Comparison of ENCODE assay signal across 7 mouse cellular contexts in genomic region chr8:126536132-126536927, GRCm38 (mm10). TPM values are rescaled to one million over a fixed set of nuclear protein-coding genes. Genes with fewer than 3 reads are reported as not detected.
DNase-seq lines count a peak whose midpoint lies in the region; ATAC-seq and TF ChIP-seq lines count a peak whose summit lies in the region.

No protein-coding gene starts in this region.

- DNase-seq in B cell, adult 2 months, result peak; percentile 38 to 44
- DNase-seq in MEL (ENCODE audit: low read depth, low spot score), result peak; percentile 26
- DNase-seq in kidney, postnatal 14 days, result peak; percentile 44
- no peak for DNase-seq in cerebellum, postnatal 4 days (ENCODE audit: low spot score in 2 of 2)
- no peak for DNase-seq in natural killer cell, adult 2 months (ENCODE audit: low spot score in 2 of 2)

- WGBS in midbrain, embryonic 15.5 days, result 9% methylated on average over 11 of the region's 11 CpGs

- peak; percentile 99 for ATAC-seq in granulocyte monocyte progenitor cell, adult 5-6 weeks (replicated peaks; ENCODE audit: poor library complexity, severe bottlenecking)
- ATAC-seq in midbrain, embryonic 15.5 days (replicated peaks), result peak; percentile 31

- TF ChIP-seq RAD21 in MEL (IDR thresholded peaks at IDR 0.05; ENCODE audit: low read depth, low read length), result no peak

- H3K4me3 ChIP-seq in MEL (ENCODE audit: control insufficient read depth in 1 of 2, insufficient read depth in 1 of 2, low read depth in 2 of 2, low read length in 2 of 2), result no peak overlapping the region
- no peak overlapping the region for H3K4me3 ChIP-seq in midbrain, embryonic 15.5 days

- no peak overlapping the region for H3K9ac ChIP-seq in MEL (ENCODE audit: control insufficient read depth, low read depth, low read length, poor library complexity, severe bottlenecking)
- no peak overlapping the region for H3K9ac ChIP-seq in midbrain, embryonic 15.5 days

- 0 out of 4 replicates have a peak, but pooled peaks cover 0 to 3% of the 10 kb centered on the region in 2 experiments for H3K36me3 ChIP-seq in MEL (ENCODE audit: control insufficient read depth in 1 of 2, insufficient read depth in 2 of 2, low read length in 2 of 2)
- H3K36me3 ChIP-seq in midbrain, embryonic 15.5 days (replicated peaks), result no peaks in the 10 kb centered on the region

- H3K9me3 ChIP-seq in MEL (replicated peaks; ENCODE audit: insufficient read depth, low read length), result no peaks in the 10 kb centered on the region
- no peaks in the 10 kb centered on the region for H3K9me3 ChIP-seq in midbrain, embryonic 15.5 days

- no peaks in the 10 kb centered on the region for H3K27me3 ChIP-seq in MEL (ENCODE audit: control insufficient read depth in 1 of 2, insufficient read depth in 2 of 2, low read length in 2 of 2)
- H3K27me3 ChIP-seq in midbrain, embryonic 15.5 days (replicated peaks), result no peaks in the 10 kb centered on the region

- H3K4me2 ChIP-seq in midbrain, embryonic 15.5 days, result peak overlapping the region; percentile 23

- 0 out of 4 replicates have a peak, but pooled peaks cover 0 to 3% of the 10 kb centered on the region in 2 experiments for H3K4me1 ChIP-seq in MEL (ENCODE audit: control insufficient read depth in 1 of 2, insufficient read depth in 2 of 2, low read length in 2 of 2)
- H3K4me1 ChIP-seq in midbrain, embryonic 15.5 days, result peaks cover 46% of the 10 kb centered on the region

- TF ChIP-seq CTCF in MEL (IDR thresholded peaks at IDR 0.05 in 2 of 3, conservative IDR thresholded peaks at IDR 0.05 in 1 of 3; ENCODE audit: control insufficient read depth in 1 of 3, insufficient read depth in 1 of 3, low read depth in 2 of 3, low read length in 3 of 3, poor library complexity in 1 of 3, severe bottlenecking in 1 of 3), result no peak

- TF ChIP-seq POLR2A in MEL (IDR thresholded peaks at IDR 0.05; ENCODE audit: control insufficient read depth in 1 of 2, insufficient read depth in 1 of 2, low read depth in 1 of 2, low read length in 2 of 2, poor library complexity in 1 of 2), result no peak

- no peaks in the 10 kb centered on the region for H3K79me2 ChIP-seq in MEL (ENCODE audit: control insufficient read depth, insufficient read depth, low read length, poor library complexity)

- no peak overlapping the region for H3K27ac ChIP-seq in MEL (ENCODE audit: control insufficient read depth, low read depth, low read length)
- H3K27ac ChIP-seq in midbrain, embryonic 15.5 days, result peak overlapping the region; percentile 94

- no peak for TF ChIP-seq EP300 in MEL (IDR thresholded peaks at IDR 0.05; ENCODE audit: low read depth in 1 of 2, low read length in 2 of 2)

TF ChIP-seq in MEL, 35 proteins besides CTCF, POLR2A, EP300 and RAD21:
- TF ChIP-seq CHD2 (IDR thresholded peaks at IDR 0.05; ENCODE audit: low read length) (no peak), GABPA (IDR thresholded peaks at IDR 0.05; ENCODE audit: low read depth, low read length) (no peak), ETS1 (IDR thresholded peaks at IDR 0.05; ENCODE audit: low read depth, low read length) (no peak), POLR2AphosphoS2 (IDR thresholded peaks at IDR 0.05; ENCODE audit: low read length) (no peak), POLR2AphosphoS5 (IDR thresholded peaks at IDR 0.05; ENCODE audit: borderline replicate concordance, low read depth, low read length) (no peak)

RNA-seq across cellular contexts. Expression of gene Irf2bp2, which starts 57.5 kb away (rescaled TPM):
- total RNA-seq in MEL (2012; rRNA removed), result 30.4 and 37.2 TPM in 2 replicates
- polyA plus RNA-seq in MEL (2012; ENCODE audit: insufficient read depth in 1 of 2, insufficient read length in 2 of 2, low read depth in 1 of 2, low replicate concordance in 2 of 2, missing spikeins in 1 of 2), result 10 to 100 TPM in 1 of 2 experiments, not detected in 1; 17.1 TPM
- total RNA-seq in granulocyte monocyte progenitor cell, adult 5-6 weeks (2014; fragmentation: Nextera tagmentation), result 112 and 113 TPM in 2 replicates
- total RNA-seq in granulocyte monocyte progenitor cell, adult 5-6 weeks (2017), result 97.9 and 112 TPM in 2 replicates
- 9.7 and 10.0 TPM in 2 replicates for polyA plus RNA-seq in midbrain, embryonic 15.5 days (2015; fragmentation: Nextera tagmentation; extraction: Ambion mirVana)

Comparison
In these comparisons a context has a peak if more than half of its experiments do, and no peak if none do; other contexts are left out.
1. DNase-seq: peak in B cell, adult 2 months (2 of 2), MEL (single experiment) and kidney, postnatal 14 days (single experiment); none in cerebellum, postnatal 4 days (0 of 2) and natural killer cell, adult 2 months (0 of 2).